Mouse (Mus musculus): ENCODE results near the gene Galnt10. TPM values are rescaled to one million over a fixed set of nuclear protein-coding genes. Genes with fewer than 3 reads are reported as not detected.
A peak's percentile ranks its signal among the peaks of the same experiment; 100 is the strongest.

The Galnt10 gene
- polyA plus RNA-seq, 1 experiment from 2014 or later = 6.3 TPM

DNA sequence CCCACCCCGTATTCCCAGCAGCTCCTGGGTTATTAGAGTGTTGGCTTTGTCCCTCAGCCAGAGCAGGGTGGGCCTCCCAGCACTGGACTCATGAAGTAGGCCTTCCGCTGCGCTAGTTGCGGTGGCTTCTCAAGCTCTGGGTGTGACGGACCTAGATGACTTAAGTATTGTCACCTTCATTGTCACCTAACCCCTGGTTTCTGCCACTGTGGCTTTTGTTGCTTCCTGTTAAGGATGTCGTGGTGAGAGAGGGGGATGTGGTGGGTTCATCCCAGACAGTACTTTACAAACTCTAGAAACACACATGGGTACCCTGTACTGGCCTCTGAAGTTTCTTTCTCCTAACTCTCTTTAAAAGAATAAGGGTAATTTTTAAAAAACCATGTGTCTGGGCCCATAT, 24.3 kb downstream of the Galnt10 start:
- WGBS = 87% methylated on average over 5 of the region's 6 CpGs
- Histone ChIP-seq H3K4me3 (ENCODE audit: control insufficient read depth in 1 of 2, insufficient read depth in 1 of 2, low read depth in 1 of 2, low read length in 2 of 2) (no peak overlapping the region), H3K4me1 (ENCODE audit: control insufficient read depth in 2 of 2, insufficient read depth in 2 of 2, low read length in 2 of 2) (peaks cover 13 to 17% of the 10 kb centered on the region in 2 experiments)

DNA sequence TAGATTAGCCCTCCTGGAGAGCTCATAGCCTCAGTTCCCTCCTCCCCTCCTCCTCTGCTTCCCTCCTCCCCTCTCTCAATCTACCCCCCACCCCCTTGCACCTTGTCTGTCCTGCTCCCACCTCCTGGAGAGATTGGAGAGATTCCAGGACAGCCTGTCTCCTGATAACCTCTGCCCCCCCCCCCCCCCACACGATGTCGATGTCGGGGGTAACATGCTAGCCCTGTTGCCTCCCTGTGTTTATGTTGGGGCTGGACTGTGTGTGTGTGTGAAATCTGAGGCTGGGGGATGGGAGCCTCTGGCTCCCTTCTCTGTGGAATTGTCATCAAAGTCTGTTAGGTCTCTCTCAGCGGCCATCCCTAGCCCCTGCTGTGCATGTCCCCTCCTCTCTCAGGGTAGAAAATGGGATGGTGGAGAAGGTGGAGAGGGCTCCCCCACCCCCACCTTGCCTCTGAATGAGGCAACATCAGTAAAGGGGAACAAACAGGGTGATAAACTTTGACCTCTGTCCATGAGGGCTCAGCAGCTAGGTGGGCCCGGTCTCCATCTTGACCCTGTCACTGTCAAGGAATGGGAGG, 26.0 kb downstream of the Galnt10 start:
- Histone ChIP-seq H3K4me2 (ENCODE audit: low read length) (no peak overlapping the region), H3K9me3 (ENCODE audit: control insufficient read depth, low read length) (no peaks in the 10 kb centered on the region), H3K27ac (replicated peaks in 1 of 2; ENCODE audit: control insufficient read depth in 1 of 2, insufficient read depth in 1 of 2, low read depth in 2 of 2, low read length in 2 of 2) (no peak overlapping the region), H3K4me3 (ENCODE audit: control insufficient read depth in 1 of 2, insufficient read depth in 1 of 2, low read depth in 1 of 2, low read length in 2 of 2) (no peak overlapping the region), H3K27me3 (ENCODE audit: control insufficient read depth, insufficient read depth, low read length) (no peaks in the 10 kb centered on the region), H3K36me3 (ENCODE audit: control insufficient read depth, insufficient read depth, low read length) (no peaks in the 10 kb centered on the region), H3K9ac (ENCODE audit: low read length) (no peak overlapping the region), H3K4me1 (ENCODE audit: control insufficient read depth in 2 of 2, insufficient read depth in 2 of 2, low read length in 2 of 2) (peaks cover 13 to 20% of the 10 kb centered on the region in 2 experiments)
- no peak for ATAC-seq (ENCODE audit: insufficient number of reproducible peaks, insufficient read depth, low FRiP score, low read depth)
- 9% methylated on average over 5 of the region's 5 CpGs for WGBS

More for the DNA sequence above, 24.3 kb downstream of the Galnt10 start:
- ATAC-seq (ENCODE audit: insufficient number of reproducible peaks, insufficient read depth, low FRiP score, low read depth) = no peak
- Histone ChIP-seq H3K9me3 (ENCODE audit: control insufficient read depth, low read length) (no peaks in the 10 kb centered on the region), H3K36me3 (ENCODE audit: control insufficient read depth, insufficient read depth, low read length) (no peaks in the 10 kb centered on the region), H3K9ac (ENCODE audit: low read length) (no peak overlapping the region), H3K27me3 (ENCODE audit: control insufficient read depth, insufficient read depth, low read length) (no peaks in the 10 kb centered on the region), H3K4me2 (ENCODE audit: low read length) (no peak overlapping the region), H3K27ac (replicated peaks in 1 of 2; ENCODE audit: control insufficient read depth in 1 of 2, insufficient read depth in 1 of 2, low read depth in 2 of 2, low read length in 2 of 2) (no peak overlapping the region)

DNA sequence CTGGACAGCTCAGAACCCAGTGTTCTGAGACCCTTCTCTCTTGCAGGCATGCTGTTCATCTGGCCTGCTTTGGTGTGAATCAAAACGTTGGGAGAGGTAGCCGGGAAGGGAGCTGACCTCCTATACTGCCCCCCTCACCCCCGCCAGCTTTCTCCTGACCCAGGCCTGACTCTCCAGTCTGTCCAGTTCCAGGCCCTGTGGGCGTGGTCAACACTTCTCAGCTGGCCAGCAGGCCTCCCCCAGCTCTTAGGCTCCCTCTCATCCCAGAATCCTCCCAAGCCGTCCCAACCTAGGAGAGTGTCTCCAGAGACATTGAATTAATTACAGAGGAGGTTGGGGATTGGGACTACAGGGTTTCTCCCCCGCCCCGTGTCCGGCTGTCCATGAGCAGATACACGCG, 26.6 kb downstream of the Galnt10 start:
- H3K9ac ChIP-seq (ENCODE audit: low read length) = no peak overlapping the region
- H3K9me3 ChIP-seq (ENCODE audit: control insufficient read depth, low read length) = no peaks in the 10 kb centered on the region
- no peak overlapping the region for H3K4me3 ChIP-seq (ENCODE audit: control insufficient read depth in 1 of 2, insufficient read depth in 1 of 2, low read depth in 1 of 2, low read length in 2 of 2)
- peaks cover 13 to 20% of the 10 kb centered on the region in 2 experiments for H3K4me1 ChIP-seq (ENCODE audit: control insufficient read depth in 2 of 2, insufficient read depth in 2 of 2, low read length in 2 of 2)
- no peak overlapping the region for H3K4me2 ChIP-seq (ENCODE audit: low read length)
- H3K27me3 ChIP-seq (ENCODE audit: control insufficient read depth, insufficient read depth, low read length) = no peaks in the 10 kb centered on the region
- H3K27ac ChIP-seq (replicated peaks in 1 of 2; ENCODE audit: control insufficient read depth in 1 of 2, insufficient read depth in 1 of 2, low read depth in 2 of 2, low read length in 2 of 2) = no peak overlapping the region
- ATAC-seq (ENCODE audit: insufficient number of reproducible peaks, insufficient read depth, low FRiP score, low read depth) = no peak
- 50% methylated on average over 10 of the region's 10 CpGs for WGBS
- no peaks in the 10 kb centered on the region for H3K36me3 ChIP-seq (ENCODE audit: control insufficient read depth, insufficient read depth, low read length)

DNA sequence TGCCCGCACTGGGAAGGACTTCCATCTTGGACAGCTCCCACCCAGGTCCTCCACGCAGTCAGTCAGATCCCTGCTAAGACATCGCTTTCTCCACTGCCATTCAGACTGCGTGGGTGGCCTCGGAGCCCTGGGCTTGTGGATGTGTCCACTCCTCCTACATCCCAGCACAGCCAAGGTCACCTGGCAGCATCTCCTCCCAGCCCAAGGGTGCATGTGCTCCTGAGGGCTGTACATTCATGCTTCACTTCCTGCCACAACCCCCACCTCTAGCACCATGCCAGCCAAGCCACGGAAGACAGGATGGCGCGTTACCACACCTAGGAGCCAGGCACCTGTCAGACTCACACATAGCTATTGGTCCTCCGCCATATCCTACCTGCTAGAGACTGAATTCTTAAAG, 27.8 kb downstream of the Galnt10 start:
- Histone ChIP-seq H3K27me3 (ENCODE audit: control insufficient read depth, insufficient read depth, low read length) (no peaks in the 10 kb centered on the region), H3K4me1 (ENCODE audit: control insufficient read depth in 2 of 2, insufficient read depth in 2 of 2, low read length in 2 of 2) (peaks cover 16 to 23% of the 10 kb centered on the region in 2 experiments), H3K36me3 (ENCODE audit: control insufficient read depth, insufficient read depth, low read length) (no peaks in the 10 kb centered on the region), H3K9ac (ENCODE audit: low read length) (no peak overlapping the region), H3K4me2 (ENCODE audit: low read length) (no peak overlapping the region), H3K9me3 (ENCODE audit: control insufficient read depth, low read length) (no peaks in the 10 kb centered on the region), H3K27ac (replicated peaks in 1 of 2; ENCODE audit: control insufficient read depth in 1 of 2, insufficient read depth in 1 of 2, low read depth in 2 of 2, low read length in 2 of 2) (no peak overlapping the region), H3K4me3 (ENCODE audit: control insufficient read depth in 1 of 2, insufficient read depth in 1 of 2, low read depth in 1 of 2, low read length in 2 of 2) (no peak overlapping the region)
- WGBS = 72% methylated on average over 9 of the region's 9 CpGs
- no peak for ATAC-seq (ENCODE audit: insufficient number of reproducible peaks, insufficient read depth, low FRiP score, low read depth)

DNA sequence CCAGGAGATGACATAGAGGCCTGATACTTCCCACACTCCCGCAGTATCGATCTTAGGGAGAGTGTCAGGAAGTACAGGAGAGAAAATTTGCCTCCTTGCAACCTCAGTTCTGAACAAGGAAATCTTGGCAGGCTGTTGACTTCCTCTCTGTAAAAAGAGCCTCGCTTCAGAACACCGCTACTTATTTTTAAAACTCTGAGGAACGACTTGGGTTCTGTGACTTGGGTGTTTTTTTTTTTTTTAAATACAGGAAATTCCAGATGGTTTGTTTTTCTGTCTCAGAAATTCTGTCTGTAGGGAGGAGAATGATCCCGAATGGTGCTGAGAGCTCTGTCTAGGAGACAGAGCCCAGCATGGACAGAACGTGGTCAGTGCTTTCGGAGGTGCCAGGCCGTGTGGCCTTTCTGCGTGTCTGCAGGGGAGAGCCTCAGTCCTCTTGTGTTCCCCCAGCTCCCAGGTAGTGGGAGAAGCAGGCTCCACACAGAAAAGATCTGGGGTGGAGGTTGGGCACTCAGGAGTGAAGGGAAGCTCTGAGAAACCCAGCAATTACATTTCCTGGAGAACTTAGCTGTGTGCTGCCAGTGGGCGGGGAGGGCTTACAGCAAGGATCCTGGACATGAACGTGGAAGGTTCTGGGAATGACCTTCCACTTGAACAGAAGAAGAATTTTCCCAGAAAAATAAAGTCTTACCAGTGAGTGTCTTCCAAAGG, 28.9 kb downstream of the Galnt10 start:
- no peak overlapping the region for H3K4me2 ChIP-seq (ENCODE audit: low read length)
- no peaks in the 10 kb centered on the region for H3K27me3 ChIP-seq (ENCODE audit: control insufficient read depth, insufficient read depth, low read length)
- no peaks in the 10 kb centered on the region for H3K36me3 ChIP-seq (ENCODE audit: control insufficient read depth, insufficient read depth, low read length)
- no peak overlapping the region for H3K9ac ChIP-seq (ENCODE audit: low read length)
- no peak for ATAC-seq (ENCODE audit: insufficient number of reproducible peaks, insufficient read depth, low FRiP score, low read depth)
- no peaks in the 10 kb centered on the region for H3K9me3 ChIP-seq (ENCODE audit: control insufficient read depth, low read length)
- peak overlapping the region; percentile 83 to 86 for H3K27ac ChIP-seq (replicated peaks in 1 of 2; ENCODE audit: control insufficient read depth in 1 of 2, insufficient read depth in 1 of 2, low read depth in 2 of 2, low read length in 2 of 2)
- WGBS = 48% methylated on average over 12 of the region's 12 CpGs
- H3K4me3 ChIP-seq (ENCODE audit: control insufficient read depth in 1 of 2, insufficient read depth in 1 of 2, low read depth in 1 of 2, low read length in 2 of 2) = no peak overlapping the region
- H3K4me1 ChIP-seq (ENCODE audit: control insufficient read depth in 2 of 2, insufficient read depth in 2 of 2, low read length in 2 of 2) = peaks cover 13 to 23% of the 10 kb centered on the region in 2 experiments

DNA sequence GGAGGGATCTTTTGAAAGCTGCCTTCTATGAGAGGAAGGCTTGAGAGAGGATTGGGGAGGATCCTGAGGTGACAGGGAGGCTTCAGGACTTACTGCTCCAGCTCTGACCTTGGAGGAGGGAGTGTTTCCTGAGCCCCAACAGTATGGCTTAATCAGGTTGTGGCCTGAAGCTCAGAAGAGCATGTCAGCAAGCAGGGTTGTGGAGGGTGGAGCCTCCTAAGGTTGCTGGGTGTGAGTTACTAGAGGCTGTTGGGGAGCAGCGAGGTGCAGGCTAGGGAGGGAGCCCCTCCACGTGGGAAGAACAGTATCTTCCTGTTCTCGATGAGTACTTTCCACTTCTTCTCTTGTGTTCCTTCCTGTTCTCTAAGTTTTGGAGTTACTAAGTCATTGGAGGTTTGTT, 32.0 kb downstream of the Galnt10 start:
- no peaks in the 10 kb centered on the region for H3K9me3 ChIP-seq (ENCODE audit: control insufficient read depth, low read length)
- no peak overlapping the region for H3K4me2 ChIP-seq (ENCODE audit: low read length)
- H3K9ac ChIP-seq (ENCODE audit: low read length) = no peak overlapping the region
- no peak for ATAC-seq (ENCODE audit: insufficient number of reproducible peaks, insufficient read depth, low FRiP score, low read depth)
- no peaks in the 10 kb centered on the region for H3K36me3 ChIP-seq (ENCODE audit: control insufficient read depth, insufficient read depth, low read length)
- H3K27me3 ChIP-seq (ENCODE audit: control insufficient read depth, insufficient read depth, low read length) = no peaks in the 10 kb centered on the region
- H3K4me3 ChIP-seq (ENCODE audit: control insufficient read depth in 1 of 2, insufficient read depth in 1 of 2, low read depth in 1 of 2, low read length in 2 of 2) = no peak overlapping the region
- H3K4me1 ChIP-seq (ENCODE audit: control insufficient read depth in 2 of 2, insufficient read depth in 2 of 2, low read length in 2 of 2) = peaks cover 9 to 13% of the 10 kb centered on the region in 2 experiments; a peak in 3 of 4 replicates
- no peak overlapping the region for H3K27ac ChIP-seq (replicated peaks in 1 of 2; ENCODE audit: control insufficient read depth in 1 of 2, insufficient read depth in 1 of 2, low read depth in 2 of 2, low read length in 2 of 2)
- 53% methylated on average over 3 of the region's 3 CpGs for WGBS

DNA sequence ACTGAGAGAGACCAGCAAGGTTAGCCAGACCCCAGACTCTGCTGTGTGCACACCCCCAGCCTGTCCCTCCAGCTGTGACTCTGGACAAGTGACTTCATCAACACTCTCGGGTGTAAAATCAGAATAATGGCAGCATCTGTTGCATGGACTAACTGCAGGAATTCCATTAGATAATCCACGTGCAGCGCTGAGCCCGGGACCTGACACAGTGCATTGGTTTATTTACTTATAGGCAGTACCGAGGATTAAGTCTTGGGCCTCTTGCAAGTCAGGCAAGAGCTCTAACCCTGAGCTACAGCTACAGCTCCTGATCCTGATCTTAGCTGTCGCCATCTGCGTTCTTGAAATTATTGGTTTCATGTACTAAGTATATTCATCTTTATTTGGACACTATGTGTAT, 37.3 kb downstream of the Galnt10 start:
- H3K4me3 ChIP-seq (ENCODE audit: control insufficient read depth in 1 of 2, insufficient read depth in 1 of 2, low read depth in 1 of 2, low read length in 2 of 2) = no peak overlapping the region
- no peak for ATAC-seq (ENCODE audit: insufficient number of reproducible peaks, insufficient read depth, low FRiP score, low read depth)
- no peak overlapping the region for H3K9ac ChIP-seq (ENCODE audit: low read length)
- no peak overlapping the region for H3K27ac ChIP-seq (replicated peaks in 1 of 2; ENCODE audit: control insufficient read depth in 1 of 2, insufficient read depth in 1 of 2, low read depth in 2 of 2, low read length in 2 of 2)
- H3K4me2 ChIP-seq (ENCODE audit: low read length) = no peak overlapping the region
- no peaks in the 10 kb centered on the region for H3K36me3 ChIP-seq (ENCODE audit: control insufficient read depth, insufficient read depth, low read length)
- no peaks in the 10 kb centered on the region for H3K27me3 ChIP-seq (ENCODE audit: control insufficient read depth, insufficient read depth, low read length)
- H3K4me1 ChIP-seq (ENCODE audit: control insufficient read depth in 2 of 2, insufficient read depth in 2 of 2, low read length in 2 of 2) = peaks cover 19 to 23% of the 10 kb centered on the region in 2 experiments
- no peaks in the 10 kb centered on the region for H3K9me3 ChIP-seq (ENCODE audit: control insufficient read depth, low read length)
- 50% methylated on average over 7 of the region's 7 CpGs for WGBS
